Mouse (Mus musculus) limb, embryonic 15.5 days (tissue): Measurements from ENCODE around the gene Xrra1. TPM values are rescaled to one million over a fixed set of nuclear protein-coding genes. Genes with fewer than 3 reads are reported as not detected.

Source experiments
- ATAC-seq: fragments of 200-750 bp; cut with Nextera tagmentation; 2 replicates; pipeline ENCODE4 v1.8.0; 2017; ENCODE audit warnings: low read depth, moderate TSS enrichment; ENCODE audit not compliant: insufficient number of reproducible peaks, low FRiP score, low TSS enrichment
- H3K27ac ChIP-seq: fragments of 300-500 bp; sonication (generic); 2 replicates; pipeline ENCODE4 v1.5.1; 2015; ENCODE audit warnings: moderate library complexity, mild to moderate bottlenecking, inconsistent platforms
- H3K27me3 ChIP-seq: fragments of 300-500 bp; sonication (generic); 2 replicates; pipeline ENCODE4 v1.6.1; 2015; ENCODE audit warnings: inconsistent platforms
- H3K36me3 ChIP-seq: fragments of 300-500 bp; sonication (generic); 2 replicates; pipeline ENCODE4 v1.6.1; 2015; ENCODE audit warnings: inconsistent platforms
- H3K4me1 ChIP-seq: fragments of 300-500 bp; sonication (generic); 2 replicates; pipeline ENCODE4 v1.6.1; 2015; ENCODE audit warnings: inconsistent platforms
- H3K4me2 ChIP-seq: fragments of 300-500 bp; sonication (generic); 2 replicates; pipeline ENCODE4 v1.6.1; 2015; ENCODE audit warnings: mild to moderate bottlenecking, inconsistent platforms
- H3K4me3 ChIP-seq: fragments of 300-500 bp; sonication (generic); 2 replicates; pipeline ENCODE4 v1.5.1; 2015; ENCODE audit warnings: mild to moderate bottlenecking, inconsistent platforms
- H3K9ac ChIP-seq: fragments of 300-500 bp; sonication (generic); 2 replicates; pipeline ENCODE4 v1.6.1; 2015; ENCODE audit warnings: inconsistent platforms
- H3K9me3 ChIP-seq: fragments of 300-500 bp; sonication (generic); 2 replicates; pipeline ENCODE4 v1.6.1; 2016; ENCODE audit warnings: inconsistent platforms
- WGBS: fragments of 180-500 bp; shearing (Covaris S2); methylation state at CpG from one replicate; pipeline ENCODE4 v1.1.7; 2015; 5-methylcytosine and 5-hydroxymethylcytosine counted together
- polyA plus RNA-seq: library from polyadenylated mRNA; unstranded; fragments of >200 nt; fragmentation: Nextera tagmentation; extraction: Ambion mirVana; gene quantifications from 2 replicates; pipeline ENCODE4 v1.2.1, GENCODE M21; 2015

Xrra1 gene
- polyA plus RNA-seq, 1 experiment from 2014 or later: 0.19 TPM

GRCm38 (mm10) chr7:99906346-99906745 lies 47.4 kb downstream of the Xrra1 start:
- no peak overlapping the region for H3K4me2 ChIP-seq
- no peak overlapping the region for H3K4me3 ChIP-seq
- H3K4me1 ChIP-seq: no peaks in the 10 kb centered on the region
- H3K27ac ChIP-seq: no peak overlapping the region
- no peak for ATAC-seq
- H3K9me3 ChIP-seq: no peaks in the 10 kb centered on the region
- no peak overlapping the region for H3K9ac ChIP-seq
- WGBS: 82% methylated on average over 3 of the region's 3 CpGs
- H3K36me3 ChIP-seq: no peaks in the 10 kb centered on the region
- no peaks in the 10 kb centered on the region for H3K27me3 ChIP-seq

- 70% methylated on average over 3 of the region's 3 CpGs for WGBS
- Histone ChIP-seq H3K27ac (no peak overlapping the region), H3K27me3 (no peaks in the 10 kb centered on the region), H3K4me3 (no peak overlapping the region), H3K36me3 (no peaks in the 10 kb centered on the region), H3K9ac (no peak overlapping the region), H3K9me3 (no peaks in the 10 kb centered on the region), H3K4me1 (no peaks in the 10 kb centered on the region), H3K4me2 (no peak overlapping the region)
- no peak for ATAC-seq
These were observed 48.5 kb downstream of the Xrra1 start for GRCm38 (mm10) chr7:99907463-99907862.

GRCm38 (mm10) chr7:99911038-99911437 lies 52.1 kb downstream of the Xrra1 start:
- Histone ChIP-seq H3K27ac (no peak overlapping the region), H3K9ac (no peak overlapping the region), H3K4me3 (no peak overlapping the region), H3K36me3 (no peaks in the 10 kb centered on the region), H3K4me2 (no peak overlapping the region), H3K27me3 (no peaks in the 10 kb centered on the region; the same call in 1 of the 2 replicates), H3K9me3 (no peaks in the 10 kb centered on the region), H3K4me1 (0 out of 2 replicates have a peak, but pooled peaks cover 4% of the 10 kb centered on the region)
- WGBS: 72% methylated on average over 5 of the region's 5 CpGs
- ATAC-seq: no peak

- no peak for ATAC-seq
- Histone ChIP-seq H3K27me3 (peaks cover 18% of the 10 kb centered on the region), H3K4me1 (peaks cover 19% of the 10 kb centered on the region), H3K27ac (no peak overlapping the region), H3K9me3 (no peaks in the 10 kb centered on the region), H3K9ac (no peak overlapping the region), H3K4me2 (no peak overlapping the region), H3K4me3 (no peak overlapping the region), H3K36me3 (no peaks in the 10 kb centered on the region)
- 81% methylated on average over 10 of the region's 10 CpGs for WGBS
These were observed 55.4 kb downstream of the Xrra1 start for GRCm38 (mm10) chr7:99914316-99914715.

- H3K9ac ChIP-seq: no peak overlapping the region
- H3K27ac ChIP-seq: no peak overlapping the region
- no peak for ATAC-seq
- H3K36me3 ChIP-seq: 0 out of 2 replicates have a peak, but pooled peaks cover 4% of the 10 kb centered on the region
- H3K4me2 ChIP-seq: no peak overlapping the region
- no peak overlapping the region for H3K4me3 ChIP-seq
- peaks cover 19% of the 10 kb centered on the region for H3K4me1 ChIP-seq
- H3K27me3 ChIP-seq: peaks cover 18% of the 10 kb centered on the region
- WGBS: 81% methylated on average over 2 of the region's 2 CpGs
- no peaks in the 10 kb centered on the region for H3K9me3 ChIP-seq
These were observed 56.6 kb downstream of the Xrra1 start for GRCm38 (mm10) chr7:99915511-99915910.

- Histone ChIP-seq H3K9ac (peak overlapping the region; percentile 29; the same call in 1 of the 2 replicates), H3K4me3 (peak overlapping the region; percentile 36), H3K27ac (0 out of 2 replicates have a peak overlapping the region, but pooled peaks have one; percentile 4), H3K4me1 (peaks cover 19% of the 10 kb centered on the region), H3K9me3 (no peaks in the 10 kb centered on the region), H3K27me3 (peaks cover 18% of the 10 kb centered on the region), H3K4me2 (peak overlapping the region; percentile 78), H3K36me3 (0 out of 2 replicates have a peak, but pooled peaks cover 11% of the 10 kb centered on the region)
- 0 out of 2 replicates have a peak, but pooled peaks have one; percentile 5 for ATAC-seq
- 6% methylated on average over 22 of the region's 22 CpGs for WGBS
These were observed 57.9 kb downstream of the Xrra1 start for GRCm38 (mm10) chr7:99916741-99917319.

- Histone ChIP-seq H3K36me3 (peaks cover 13% of the 10 kb centered on the region; the same call in 1 of the 2 replicates), H3K4me2 (peak overlapping the region; percentile 78), H3K9me3 (no peaks in the 10 kb centered on the region), H3K4me3 (peak overlapping the region; percentile 36), H3K4me1 (peaks cover 19% of the 10 kb centered on the region), H3K27ac (peak overlapping the region; percentile 4; the same call in 1 of the 2 replicates), H3K27me3 (peaks cover 18% of the 10 kb centered on the region), H3K9ac (peak overlapping the region; percentile 29)
- WGBS: 1% methylated on average over 36 of the region's 36 CpGs
- ATAC-seq: no peak
These were observed 58.5 kb downstream of the Xrra1 start for GRCm38 (mm10) chr7:99917320-99917844.

GRCm38 (mm10) chr7:99919164-99919563 lies 60.2 kb downstream of the Xrra1 start:
- no peak overlapping the region for H3K4me3 ChIP-seq
- no peak for ATAC-seq
- WGBS: 98% methylated on average over 2 of the region's 2 CpGs
- peaks cover 15% of the 10 kb centered on the region for H3K4me1 ChIP-seq
- peaks cover 18% of the 10 kb centered on the region for H3K27me3 ChIP-seq
- no peak overlapping the region for H3K27ac ChIP-seq
- H3K9ac ChIP-seq: no peak overlapping the region
- H3K4me2 ChIP-seq: no peak overlapping the region
- H3K36me3 ChIP-seq: peaks cover 27% of the 10 kb centered on the region
- H3K9me3 ChIP-seq: no peaks in the 10 kb centered on the region

- H3K4me1 ChIP-seq: peaks cover 15% of the 10 kb centered on the region
- H3K27me3 ChIP-seq: peaks cover 18% of the 10 kb centered on the region
- no peak for ATAC-seq
- WGBS: 94% methylated on average over 6 of the region's 6 CpGs
- H3K36me3 ChIP-seq: peaks cover 35% of the 10 kb centered on the region
- H3K9ac ChIP-seq: no peak overlapping the region
- H3K27ac ChIP-seq: no peak overlapping the region
- no peaks in the 10 kb centered on the region for H3K9me3 ChIP-seq
- no peak overlapping the region for H3K4me2 ChIP-seq
- no peak overlapping the region for H3K4me3 ChIP-seq
These were observed 61.1 kb downstream of the Xrra1 start for GRCm38 (mm10) chr7:99919971-99920370.

GRCm38 (mm10) chr7:99920416-99920815 lies 61.5 kb downstream of the Xrra1 start:
- Histone ChIP-seq H3K36me3 (peaks cover 40% of the 10 kb centered on the region), H3K4me1 (peaks cover 15% of the 10 kb centered on the region), H3K9me3 (no peaks in the 10 kb centered on the region), H3K4me3 (no peak overlapping the region), H3K4me2 (no peak overlapping the region), H3K27me3 (peaks cover 18% of the 10 kb centered on the region), H3K9ac (no peak overlapping the region), H3K27ac (no peak overlapping the region)
- WGBS: 80% methylated on average over 2 of the region's 2 CpGs
- ATAC-seq: no peak

- 69% methylated on average over 10 of the region's 10 CpGs for WGBS
- Histone ChIP-seq H3K27me3 (no peaks in the 10 kb centered on the region), H3K4me3 (no peak overlapping the region), H3K9ac (no peak overlapping the region), H3K27ac (no peak overlapping the region), H3K4me2 (no peak overlapping the region), H3K9me3 (no peaks in the 10 kb centered on the region), H3K36me3 (peaks cover 66% of the 10 kb centered on the region), H3K4me1 (no peaks in the 10 kb centered on the region)
- no peak for ATAC-seq
These were observed 68.2 kb downstream of the Xrra1 start for GRCm38 (mm10) chr7:99926916-99927714.

GRCm38 (mm10) chr7:99935758-99936157 lies 76.8 kb downstream of the Xrra1 start:
- WGBS: 80% methylated on average over 1 of the region's 1 CpGs
- Histone ChIP-seq H3K4me1 (no peaks in the 10 kb centered on the region), H3K9me3 (no peaks in the 10 kb centered on the region), H3K27ac (no peak overlapping the region), H3K27me3 (no peaks in the 10 kb centered on the region), H3K9ac (no peak overlapping the region), H3K4me2 (no peak overlapping the region), H3K4me3 (no peak overlapping the region), H3K36me3 (peaks cover 60% of the 10 kb centered on the region)
- no peak for ATAC-seq
